Mouse (Mus musculus): ENCODE measurements around the gene Col28a1. TPM values are rescaled to one million over a fixed set of nuclear protein-coding genes. Genes with fewer than 3 reads are reported as not detected.

Col28a1 gene
- total RNA-seq (2021) (1 to 10 TPM in 1 of 2 experiments, under 1 TPM in 1; 0.86 to 2.0 TPM), polyA plus RNA-seq (2012; rRNA removed) (0.12 TPM in 2 replicates)
- long read RNA-seq, partial matches to known transcripts = 0 of 1 reads
- long read RNA-seq, other reads (novel, unspliced or antisense) = 1 of 1 reads

GRCm38 (mm10) chr6:8192517-8192916 lies at the start of gene Col28a1:
Gene Col28a1, minus strand, starts transcription at chr6:8192617.
- DNase-seq = no peak

GRCm38 (mm10) chr6:8228596-8228995 lies 36.2 kb upstream of the Col28a1 start:
- no peak for DNase-seq

GRCm38 (mm10) chr6:8227035-8227434 lies 34.6 kb upstream of the Col28a1 start:
- no peak for DNase-seq

GRCm38 (mm10) chr6:8210661-8211060 lies 18.2 kb upstream of the Col28a1 start:
- no peak for DNase-seq

- DNase-seq = no peak
Observed at GRCm38 (mm10) chr6:8209866-8210186, 17.4 kb upstream of the Col28a1 start.

- DNase-seq = peak; percentile 95
Observed at GRCm38 (mm10) chr6:8209047-8209865, 16.8 kb upstream of the Col28a1 start, which contains the start of gene Mios. Gene Mios, plus strand, starts transcription at chr6:8209222.

- DNase-seq = no peak
Observed at GRCm38 (mm10) chr6:8189917-8190316, 2.5 kb downstream of the Col28a1 start.

GRCm38 (mm10) chr6:8188599-8189233 lies 3.7 kb downstream of the Col28a1 start:
- no peak for DNase-seq

GRCm38 (mm10) chr6:8178397-8178941 lies 13.9 kb downstream of the Col28a1 start:
- no peak for DNase-seq

- DNase-seq = no peak
Observed at GRCm38 (mm10) chr6:8176116-8176515, 16.3 kb downstream of the Col28a1 start.

GRCm38 (mm10) chr6:8175346-8175745 lies 17.1 kb downstream of the Col28a1 start:
- no peak for DNase-seq

- DNase-seq = peak; percentile 2
Observed at GRCm38 (mm10) chr6:8174062-8174461, 18.4 kb downstream of the Col28a1 start.

- DNase-seq = no peak
Observed at GRCm38 (mm10) chr6:8172101-8172500, 20.3 kb downstream of the Col28a1 start.

- no peak for DNase-seq
Observed at GRCm38 (mm10) chr6:8164741-8165140, 27.7 kb downstream of the Col28a1 start.

- no peak for DNase-seq
Observed at GRCm38 (mm10) chr6:8160001-8160400, 32.4 kb downstream of the Col28a1 start.

GRCm38 (mm10) chr6:8157121-8157520 lies 35.3 kb downstream of the Col28a1 start:
- DNase-seq = no peak

GRCm38 (mm10) chr6:8152551-8153361 lies 39.7 kb downstream of the Col28a1 start:
- DNase-seq = no peak

- DNase-seq = no peak
Observed at GRCm38 (mm10) chr6:8148916-8149315, 43.5 kb downstream of the Col28a1 start.

- DNase-seq = no peak
Observed at GRCm38 (mm10) chr6:8141881-8142280, 50.5 kb downstream of the Col28a1 start.

- no peak for DNase-seq
Observed at GRCm38 (mm10) chr6:8130149-8130548, 62.3 kb downstream of the Col28a1 start.

GRCm38 (mm10) chr6:8128164-8128563 lies 64.3 kb downstream of the Col28a1 start:
- no peak for DNase-seq

GRCm38 (mm10) chr6:8126545-8126944 lies 65.9 kb downstream of the Col28a1 start:
- no peak for DNase-seq

All from adrenal gland, adult 2 months (tissue).